Mouse (Mus musculus): ENCODE results near the gene Fam114a1. TPM values are rescaled to one million over a fixed set of nuclear protein-coding genes. Genes with fewer than 3 reads are reported as not detected.

The Fam114a1 gene
- polyA plus RNA-seq, 1 experiment from 2014 or later = 55.1 TPM

GRCm38 (mm10) chr5:65069872-65070271, 100.0 kb downstream of the Fam114a1 start:
- 74% methylated on average over 11 of the region's 11 CpGs for WGBS
- H3K27me3 ChIP-seq = no peaks in the 10 kb centered on the region
- no peak for ATAC-seq (ENCODE audit: borderline replicate concordance, extremely low read depth, low FRiP score, low TSS enrichment)
- no peaks in the 10 kb centered on the region for H3K36me3 ChIP-seq
- H3K4me2 ChIP-seq = no peak overlapping the region
- no peak overlapping the region for H3K4me3 ChIP-seq
- no peak overlapping the region for H3K9ac ChIP-seq
- no peak overlapping the region for H3K27ac ChIP-seq
- H3K9me3 ChIP-seq = no peaks in the 10 kb centered on the region
- H3K4me1 ChIP-seq = no peaks in the 10 kb centered on the region

GRCm38 (mm10) chr5:65071689-65072118, 101.8 kb downstream of the Fam114a1 start:
- ATAC-seq (ENCODE audit: borderline replicate concordance, extremely low read depth, low FRiP score, low TSS enrichment) = no peak
- no peak overlapping the region for H3K4me2 ChIP-seq

GRCm38 (mm10) chr5:65073247-65073646, 103.4 kb downstream of the Fam114a1 start:
- Histone ChIP-seq H3K27ac (no peak overlapping the region), H3K36me3 (no peaks in the 10 kb centered on the region), H3K9ac (no peak overlapping the region), H3K4me1 (no peaks in the 10 kb centered on the region), H3K4me3 (no peak overlapping the region), H3K27me3 (no peaks in the 10 kb centered on the region), H3K9me3 (no peaks in the 10 kb centered on the region), H3K4me2 (no peak overlapping the region)
- ATAC-seq (ENCODE audit: borderline replicate concordance, extremely low read depth, low FRiP score, low TSS enrichment) = no peak
- 57% methylated on average over 4 of the region's 4 CpGs for WGBS

More at GRCm38 (mm10) chr5:65071689-65072118, 101.8 kb downstream of the Fam114a1 start:
- Histone ChIP-seq H3K9me3 (no peaks in the 10 kb centered on the region), H3K27me3 (no peaks in the 10 kb centered on the region), H3K27ac (no peak overlapping the region), H3K4me1 (no peaks in the 10 kb centered on the region), H3K4me3 (no peak overlapping the region), H3K36me3 (no peaks in the 10 kb centered on the region), H3K9ac (no peak overlapping the region)
- WGBS = 64% methylated on average over 6 of the region's 6 CpGs

DNA sequence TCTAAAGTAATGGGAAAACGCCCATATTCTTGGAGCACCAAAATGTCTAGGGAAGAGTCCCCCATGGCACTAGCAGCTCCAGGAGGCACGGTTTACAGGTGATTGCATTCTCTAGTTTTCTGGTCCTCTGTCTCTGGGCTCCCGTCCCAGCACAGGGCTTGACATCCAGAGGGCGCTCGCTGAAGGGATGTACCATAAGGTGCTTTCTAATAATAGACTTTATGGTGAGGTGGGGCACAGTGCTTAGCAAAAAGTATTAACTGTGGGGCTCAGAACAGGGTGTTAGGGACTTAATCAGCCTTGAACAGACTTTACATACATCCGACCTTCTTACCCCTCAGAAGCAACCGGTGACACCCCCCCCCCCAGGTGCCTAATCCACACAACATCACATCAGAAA, 104.8 kb downstream of the Fam114a1 start:
- no peaks in the 10 kb centered on the region for H3K36me3 ChIP-seq
- H3K9me3 ChIP-seq = no peaks in the 10 kb centered on the region
- 64% methylated on average over 7 of the region's 7 CpGs for WGBS
- H3K9ac ChIP-seq = no peak overlapping the region
- no peak for ATAC-seq (ENCODE audit: borderline replicate concordance, extremely low read depth, low FRiP score, low TSS enrichment)
- H3K4me3 ChIP-seq = no peak overlapping the region
- no peaks in the 10 kb centered on the region for H3K27me3 ChIP-seq
- no peaks in the 10 kb centered on the region for H3K4me1 ChIP-seq
- no peak overlapping the region for H3K4me2 ChIP-seq
- H3K27ac ChIP-seq = no peak overlapping the region

GRCm38 (mm10) chr5:65076087-65076486, 106.2 kb downstream of the Fam114a1 start:
- Histone ChIP-seq H3K4me1 (no peaks in the 10 kb centered on the region), H3K27me3 (no peaks in the 10 kb centered on the region), H3K9ac (no peak overlapping the region), H3K27ac (no peak overlapping the region), H3K4me2 (no peak overlapping the region), H3K36me3 (no peaks in the 10 kb centered on the region), H3K9me3 (no peaks in the 10 kb centered on the region), H3K4me3 (no peak overlapping the region)
- 58% methylated on average over 2 of the region's 2 CpGs for WGBS
- no peak for ATAC-seq (ENCODE audit: borderline replicate concordance, extremely low read depth, low FRiP score, low TSS enrichment)

- no peaks in the 10 kb centered on the region for H3K27me3 ChIP-seq
- H3K27ac ChIP-seq = no peak overlapping the region
- H3K9me3 ChIP-seq = no peaks in the 10 kb centered on the region
- no peak overlapping the region for H3K4me3 ChIP-seq
- H3K9ac ChIP-seq = no peak overlapping the region
- H3K4me1 ChIP-seq = no peaks in the 10 kb centered on the region
- no peak overlapping the region for H3K4me2 ChIP-seq
- WGBS = 23% methylated on average over 3 of the region's 3 CpGs
- no peak for ATAC-seq (ENCODE audit: borderline replicate concordance, extremely low read depth, low FRiP score, low TSS enrichment)
- H3K36me3 ChIP-seq = no peaks in the 10 kb centered on the region
These were observed 106.9 kb downstream of the Fam114a1 start for GRCm38 (mm10) chr5:65076748-65077147.

GRCm38 (mm10) chr5:65078081-65078480, 108.2 kb downstream of the Fam114a1 start:
- no peak overlapping the region for H3K27ac ChIP-seq
- H3K27me3 ChIP-seq = no peaks in the 10 kb centered on the region
- 83% methylated on average over 4 of the region's 4 CpGs for WGBS
- no peak overlapping the region for H3K4me2 ChIP-seq
- no peak for ATAC-seq (ENCODE audit: borderline replicate concordance, extremely low read depth, low FRiP score, low TSS enrichment)
- H3K4me3 ChIP-seq = no peak overlapping the region
- no peaks in the 10 kb centered on the region for H3K4me1 ChIP-seq
- H3K36me3 ChIP-seq = no peaks in the 10 kb centered on the region
- H3K9ac ChIP-seq = no peak overlapping the region
- no peaks in the 10 kb centered on the region for H3K9me3 ChIP-seq

DNA sequence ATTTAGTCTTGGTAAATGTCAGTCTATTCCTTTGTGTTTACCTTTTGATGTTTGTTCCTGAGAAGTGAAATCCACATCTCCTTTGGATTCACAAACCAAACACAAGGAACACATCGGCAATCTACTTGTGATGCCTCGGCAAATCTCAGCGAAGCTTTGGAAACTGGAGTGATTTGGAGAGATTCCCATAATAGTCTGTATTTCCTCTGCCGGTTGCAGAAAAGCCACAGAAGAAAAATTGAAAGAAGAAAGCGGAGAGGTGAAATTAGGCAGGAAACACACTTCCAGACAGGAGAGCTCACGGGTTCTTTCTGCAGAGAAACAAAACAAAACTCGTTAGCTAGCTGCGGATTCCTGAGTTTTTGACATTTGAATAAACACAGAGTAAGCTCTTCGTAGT, 110.0 kb downstream of the Fam114a1 start:
- Histone ChIP-seq H3K9me3 (no peaks in the 10 kb centered on the region), H3K27me3 (no peaks in the 10 kb centered on the region), H3K4me1 (no peaks in the 10 kb centered on the region), H3K27ac (no peak overlapping the region), H3K36me3 (no peaks in the 10 kb centered on the region), H3K4me2 (peak overlapping the region; percentile 41), H3K4me3 (peak overlapping the region; percentile 28), H3K9ac (no peak overlapping the region)
- no peak for ATAC-seq (ENCODE audit: borderline replicate concordance, extremely low read depth, low FRiP score, low TSS enrichment)
- 17% methylated on average over 9 of the region's 9 CpGs for WGBS

- no peak overlapping the region for H3K4me3 ChIP-seq
- 84% methylated on average over 4 of the region's 4 CpGs for WGBS
- ATAC-seq (ENCODE audit: borderline replicate concordance, extremely low read depth, low FRiP score, low TSS enrichment) = no peak
- H3K4me1 ChIP-seq = no peaks in the 10 kb centered on the region
- no peaks in the 10 kb centered on the region for H3K27me3 ChIP-seq
- no peaks in the 10 kb centered on the region for H3K36me3 ChIP-seq
- H3K27ac ChIP-seq = no peak overlapping the region
- no peak overlapping the region for H3K9ac ChIP-seq
- no peaks in the 10 kb centered on the region for H3K9me3 ChIP-seq
- H3K4me2 ChIP-seq = no peak overlapping the region
These were observed 112.0 kb downstream of the Fam114a1 start for GRCm38 (mm10) chr5:65081836-65082235.

GRCm38 (mm10) chr5:65086522-65086921, 116.7 kb downstream of the Fam114a1 start:
- Histone ChIP-seq H3K4me3 (no peak overlapping the region), H3K36me3 (no peaks in the 10 kb centered on the region), H3K4me2 (no peak overlapping the region), H3K4me1 (peaks cover 2% of the 10 kb centered on the region; the same call in 1 of the 2 replicates), H3K27ac (no peak overlapping the region), H3K27me3 (no peaks in the 10 kb centered on the region), H3K9ac (no peak overlapping the region), H3K9me3 (no peaks in the 10 kb centered on the region)
- 53% methylated on average over 6 of the region's 6 CpGs for WGBS
- no peak for ATAC-seq (ENCODE audit: borderline replicate concordance, extremely low read depth, low FRiP score, low TSS enrichment)

DNA sequence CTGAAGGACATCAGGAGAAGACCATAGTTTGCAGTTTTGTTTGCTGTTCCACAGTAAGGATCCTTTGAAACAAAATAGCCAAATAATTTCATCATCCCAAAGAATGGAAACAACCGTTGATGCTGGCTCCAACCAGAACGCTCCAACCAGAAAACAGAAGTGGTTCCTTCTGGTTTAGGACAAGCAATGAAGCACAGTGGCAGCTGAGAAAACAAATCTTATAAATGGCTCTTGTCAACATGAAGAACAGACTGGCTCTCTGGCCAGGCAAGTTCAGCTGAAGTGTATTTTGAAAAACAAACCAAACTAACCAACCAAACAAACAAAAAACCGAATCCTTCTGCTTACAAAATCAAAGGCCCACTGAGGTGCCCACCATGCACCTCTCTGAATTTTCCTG, 119.8 kb downstream of the Fam114a1 start:
- Histone ChIP-seq H3K36me3 (no peaks in the 10 kb centered on the region), H3K9ac (no peak overlapping the region), H3K4me1 (peaks cover 14% of the 10 kb centered on the region), H3K27me3 (no peaks in the 10 kb centered on the region), H3K9me3 (no peaks in the 10 kb centered on the region), H3K4me2 (no peak overlapping the region), H3K27ac (no peak overlapping the region), H3K4me3 (no peak overlapping the region)
- ATAC-seq (ENCODE audit: borderline replicate concordance, extremely low read depth, low FRiP score, low TSS enrichment) = no peak
- 51% methylated on average over 3 of the region's 3 CpGs for WGBS

GRCm38 (mm10) chr5:65091184-65091858, 121.5 kb downstream of the Fam114a1 start:
- 50% methylated on average over 11 of the region's 11 CpGs for WGBS
- no peaks in the 10 kb centered on the region for H3K9me3 ChIP-seq
- 0 out of 2 replicates have a peak overlapping the region, but pooled peaks have one; percentile 7 for H3K4me2 ChIP-seq
- H3K36me3 ChIP-seq = no peaks in the 10 kb centered on the region
- H3K4me3 ChIP-seq = no peak overlapping the region
- H3K27me3 ChIP-seq = no peaks in the 10 kb centered on the region
- ATAC-seq (ENCODE audit: borderline replicate concordance, extremely low read depth, low FRiP score, low TSS enrichment) = no peak
- H3K27ac ChIP-seq = peak overlapping the region; percentile 48; the same call in 1 of the 2 replicates
- peaks cover 14% of the 10 kb centered on the region for H3K4me1 ChIP-seq
- no peak overlapping the region for H3K9ac ChIP-seq
